Mouse (Mus musculus) left cerebral cortex, adult 18-20 months (tissue): ENCODE measurements at regions not wholly inside any gene's neighbourhood (a gene's known extent, or its start where the extent isn't known, plus 50 kb on each side); places are given as distances from the start of the nearest gene placed in this dataset.

Experiments
- DNase-seq, 2 experiments: peaks; one replicate each; pipeline ENCODE4 v3.0.0; 2021 to 2022; ENCODE audit warnings: low spot score in 2 of 2, mixed read lengths in 1 of 2

- DNase-seq = no peak
Measured at GRCm38 (mm10) chr3:54595193-54595592, 97.4 kb upstream of the Supt20 start.

- no peak for DNase-seq
Measured at GRCm38 (mm10) chr3:54597326-54598274, 95.0 kb upstream of the Supt20 start.

- DNase-seq = no peak
Measured at GRCm38 (mm10) chr3:54598296-54598695, 94.3 kb upstream of the Supt20 start.

- no peak for DNase-seq
Measured at GRCm38 (mm10) chr3:54604705-54605379, 87.8 kb upstream of the Supt20 start.

GRCm38 (mm10) chr3:54611431-54611990 is 81.1 kb upstream of the Supt20 start:
- no peak for DNase-seq

- no peak for DNase-seq
Measured at GRCm38 (mm10) chr3:54613845-54614244, 78.8 kb upstream of the Supt20 start.

- no peak for DNase-seq
Measured at GRCm38 (mm10) chr3:54617298-54617697, 75.3 kb upstream of the Supt20 start.

- no peak for DNase-seq
Measured at GRCm38 (mm10) chr3:54618286-54618685, 74.3 kb upstream of the Supt20 start.

- no peak for DNase-seq
Measured at GRCm38 (mm10) chr3:54630254-54630653, 62.4 kb upstream of the Supt20 start.

- no peak for DNase-seq
Measured at GRCm38 (mm10) chr3:54632731-54633130, 59.9 kb upstream of the Supt20 start.

GRCm38 (mm10) chr3:54633446-54633845 is 59.2 kb upstream of the Supt20 start:
- no peak for DNase-seq

- DNase-seq = no peak
Measured at GRCm38 (mm10) chr3:54634456-54634855, 58.2 kb upstream of the Supt20 start.
